Mouse (Mus musculus) lung, postnatal 0 days (tissue): Measurements from ENCODE around the gene Vmn2r86.
"Not testable (repeated sequence)": the region's sequence is repeated elsewhere in the genome, so short reads cannot be mapped to it uniquely, and the experiment has no call there.

ENCODE experiments used
- CTCF ChIP-seq: IDR thresholded peaks from 2 replicates; pipeline ENCODE4 v1.5.1; 2016; ENCODE audit warnings: antibody characterized with exemption, mild to moderate bottlenecking
- EP300 ChIP-seq: IDR thresholded peaks from 2 replicates; pipeline ENCODE4 v1.6.1; 2016; ENCODE audit warnings: antibody characterized with exemption, mild to moderate bottlenecking, control low read depth

DNA sequence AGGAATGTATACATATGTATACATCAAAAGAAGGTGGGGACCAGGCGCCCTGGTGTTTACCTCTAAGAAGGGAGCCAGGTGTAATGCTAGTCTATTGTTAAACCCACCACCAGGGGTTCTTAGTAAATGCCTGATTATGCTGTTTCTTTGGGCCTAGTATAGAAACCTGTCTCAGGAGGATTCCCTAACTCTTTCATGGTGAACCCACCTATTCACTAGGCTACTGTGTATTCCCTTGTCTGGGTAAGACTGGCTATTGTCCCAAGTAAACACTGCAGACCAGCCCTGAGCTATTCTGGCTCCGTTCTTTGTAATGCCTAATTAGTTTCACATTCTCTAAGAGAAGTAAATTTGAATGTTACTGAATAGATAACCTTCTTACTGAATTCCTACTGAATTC, 35.9 kb downstream of the Vmn2r86 start:
- not testable (repeated sequence) for TF ChIP-seq CTCF, EP300
